Mouse (Mus musculus) limb, embryonic 14.5 days (tissue): Measurements from ENCODE around the gene Map3k20. TPM values are rescaled to one million over a fixed set of nuclear protein-coding genes. Genes with fewer than 3 reads are reported as not detected.

ENCODE experiments used
- ATAC-seq: fragments of 200-750 bp; cut with Nextera tagmentation; 2 replicates; pipeline ENCODE4 v1.8.0; 2017; ENCODE audit warnings: low read depth, moderate number of reproducible peaks, moderate TSS enrichment; ENCODE audit not compliant: low FRiP score
- DNase-seq: peaks from one replicate; pipeline ENCODE4 v3.0.0-alpha.2; 2015; ENCODE audit warnings: low spot score
- H3K27ac ChIP-seq: fragments of 300-500 bp; sonication (generic); replicated peaks from 2 replicates; pipeline ENCODE4 v1.5.1; 2014; ENCODE audit warnings: low read depth, mild to moderate bottlenecking, low read length, moderate library complexity, mixed read lengths
- H3K27me3 ChIP-seq: fragments of 300-500 bp; sonication (generic); 2 replicates; pipeline ENCODE4 v1.6.1; 2014; ENCODE audit warnings: low read length, mixed read lengths; ENCODE audit not compliant: control insufficient read depth, insufficient read depth
- H3K36me3 ChIP-seq: fragments of 300-500 bp; sonication (generic); 2 replicates; pipeline ENCODE4 v1.6.1; 2014; ENCODE audit warnings: mild to moderate bottlenecking, low read length, moderate library complexity, mixed read lengths; ENCODE audit not compliant: control insufficient read depth, insufficient read depth
- H3K4me1 ChIP-seq: fragments of 300-500 bp; sonication (generic); 2 replicates; pipeline ENCODE4 v1.6.1; 2014; ENCODE audit warnings: antibody characterized with exemption, low read length, mixed read lengths; ENCODE audit not compliant: control insufficient read depth, insufficient read depth
- H3K4me2 ChIP-seq: fragments of 300-500 bp; sonication (generic); replicated peaks from 2 replicates; pipeline ENCODE4 v1.6.1; 2014; ENCODE audit warnings: low read depth, mild to moderate bottlenecking, low read length, moderate library complexity; ENCODE audit not compliant: severe bottlenecking
- H3K4me3 ChIP-seq: fragments of 300-500 bp; sonication (generic); replicated peaks from 2 replicates; pipeline ENCODE4 v1.5.1; 2014; ENCODE audit warnings: low read length
- H3K9ac ChIP-seq: fragments of 300-500 bp; sonication (generic); 2 replicates; pipeline ENCODE4 v1.6.1; 2014; ENCODE audit warnings: mild to moderate bottlenecking, low read depth, low read length, moderate library complexity; ENCODE audit not compliant: severe bottlenecking
- H3K9me3 ChIP-seq: fragments of 300-500 bp; sonication (generic); 2 replicates; pipeline ENCODE4 v1.6.1; 2016; ENCODE audit warnings: low read length; ENCODE audit not compliant: control insufficient read depth
- POLR2A ChIP-seq: fragments of 200-500 bp; IDR thresholded peaks from 2 replicates; pipeline ENCODE4 v1.8.0; 2012; ENCODE audit warnings: inconsistent platforms, mild to moderate bottlenecking, moderate library complexity, borderline replicate concordance; ENCODE audit not compliant: insufficient read depth, insufficient read length; ENCODE audit errors: extremely low read depth
- WGBS: fragments of 180-500 bp; shearing (Covaris S2); extraction: QIAGEN DNeasy Blood & Tissue Kit; methylation state at CpG from one replicate; pipeline ENCODE4 v1.1.7; 2014; 5-methylcytosine and 5-hydroxymethylcytosine counted together
- polyA plus RNA-seq, 2 experiments: library from polyadenylated mRNA; depleted of rRNA in 1 of 2; stranded (reverse) in 1 of 2; unstranded in 1 of 2; fragments of >200 nt; fragmentation: Nextera tagmentation in 1 of 2; extraction: Ambion mirVana in 1 of 2; gene quantifications; 2 replicates each; pipeline versions ENCODE4 v1.2.1 to v1.2.3; 2012 to 2014

Map3k20 gene
- polyA plus RNA-seq (2012; rRNA removed) = 13.4 and 14.6 TPM in 2 replicates
- polyA plus RNA-seq (2014; fragmentation: Nextera tagmentation; extraction: Ambion mirVana) = 18.2 and 21.1 TPM in 2 replicates

DNA sequence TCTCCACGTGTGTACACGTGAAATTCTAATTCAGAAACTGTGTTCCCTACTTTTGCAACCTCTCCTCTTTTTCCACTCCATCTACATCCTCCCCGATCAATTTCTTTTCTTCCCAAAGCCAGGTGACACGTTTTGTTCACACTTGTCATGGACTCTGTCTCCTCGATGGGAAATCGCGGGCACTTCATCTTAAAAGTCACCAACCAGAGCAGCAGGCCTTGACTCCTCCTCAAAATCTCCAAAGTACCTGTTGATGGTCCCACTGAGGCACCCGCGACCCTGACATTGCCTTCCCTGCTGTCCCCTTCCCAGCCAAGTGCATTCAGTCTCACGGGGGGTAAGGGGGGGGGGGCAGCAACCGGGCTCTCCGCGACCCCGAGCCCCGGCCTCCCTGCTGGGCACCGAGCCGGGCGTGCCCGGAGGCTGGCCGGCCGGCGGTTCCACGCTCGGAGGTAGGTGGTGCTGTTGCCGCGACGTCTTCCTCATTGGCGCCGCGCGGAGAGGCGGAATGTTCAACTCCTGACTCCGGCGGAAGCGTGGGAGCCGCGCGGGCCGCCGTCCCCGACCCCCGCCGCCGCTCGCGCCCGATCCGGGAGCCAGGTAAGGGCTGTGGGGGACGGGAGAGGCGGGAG is at the start of gene Map3k20:
Gene Map3k20 (plus strand): TSS at position 382 of the 632 bp plus-strand sequence.
- no peaks in the 10 kb centered on the region for H3K9me3 ChIP-seq
- no peak for TF ChIP-seq POLR2A
- H3K9ac ChIP-seq = peak within 1 kb of the TSS; percentile 91
- peak within 1 kb of the TSS; percentile 85 for H3K4me3 ChIP-seq
- DNase-seq (peak; percentile 64), ATAC-seq (peak; percentile 80)
- 0 out of 2 replicates have a peak within 1 kb of the TSS, but pooled peaks have one; percentile 39 for H3K27ac ChIP-seq
- H3K27me3 ChIP-seq = no peaks in the 10 kb centered on the region
- H3K36me3 ChIP-seq = no peaks in the 10 kb centered on the region
- 3% methylated on average over 44 of the region's 50 CpGs for WGBS
- peak within 1 kb of the TSS; percentile 77 for H3K4me2 ChIP-seq
- no peaks in the 10 kb centered on the region for H3K4me1 ChIP-seq

- ATAC-seq (no peak), DNase-seq (no peak)
- no peak for TF ChIP-seq POLR2A
- H3K9ac ChIP-seq = no peak overlapping the region
- H3K27me3 ChIP-seq = no peaks in the 10 kb centered on the region
- H3K4me1 ChIP-seq = peaks cover 51% of the 10 kb centered on the region
- H3K36me3 ChIP-seq = no peaks in the 10 kb centered on the region
- H3K9me3 ChIP-seq = no peaks in the 10 kb centered on the region
- H3K4me2 ChIP-seq = no peak overlapping the region
- H3K27ac ChIP-seq = no peak overlapping the region
- H3K4me3 ChIP-seq = no peak overlapping the region
- WGBS = 32% methylated on average over 2 of the region's 2 CpGs
These were observed 47.0 kb upstream of the Map3k20 start for GRCm38 (mm10) chr2:72238421-72238820.

GRCm38 (mm10) chr2:72238925-72239324 is 46.5 kb upstream of the Map3k20 start:
- no peak for DNase-seq
- Histone ChIP-seq H3K4me3 (no peak overlapping the region), H3K9ac (no peak overlapping the region), H3K4me2 (no peak overlapping the region; the same call in 1 of the 2 replicates), H3K27ac (no peak overlapping the region), H3K36me3 (no peaks in the 10 kb centered on the region), H3K27me3 (no peaks in the 10 kb centered on the region), H3K4me1 (peaks cover 51% of the 10 kb centered on the region), H3K9me3 (no peaks in the 10 kb centered on the region)
- ATAC-seq = no peak
- WGBS = 16% methylated on average over 11 of the region's 11 CpGs
- no peak for TF ChIP-seq POLR2A

DNA sequence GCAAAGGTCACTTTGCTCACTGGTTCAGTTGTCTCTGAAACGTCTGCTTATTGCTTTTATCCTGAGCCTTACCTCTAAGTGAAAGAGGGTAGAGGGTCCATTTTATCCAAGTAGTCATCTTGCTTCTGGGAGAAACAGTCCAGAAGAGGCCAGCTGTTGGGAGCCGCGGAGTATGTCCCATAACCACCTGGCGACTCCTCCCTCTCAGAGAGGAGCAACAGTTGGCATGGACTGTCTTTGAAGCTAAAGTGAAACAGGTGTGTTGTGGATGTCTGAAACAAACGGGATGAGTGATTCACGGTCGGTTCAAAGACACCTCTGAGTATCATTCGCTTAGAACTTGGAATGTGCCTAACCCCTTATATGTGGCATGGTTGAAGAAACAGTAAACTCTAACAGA is 46.0 kb upstream of the Map3k20 start:
- Histone ChIP-seq H3K27ac (peak overlapping the region; percentile 39; the same call in 1 of the 2 replicates), H3K4me2 (no peak overlapping the region), H3K9ac (no peak overlapping the region), H3K4me1 (peaks cover 51% of the 10 kb centered on the region), H3K4me3 (no peak overlapping the region), H3K9me3 (no peaks in the 10 kb centered on the region), H3K27me3 (no peaks in the 10 kb centered on the region), H3K36me3 (no peaks in the 10 kb centered on the region)
- TF ChIP-seq POLR2A = no peak
- WGBS = 57% methylated on average over 8 of the region's 8 CpGs
- ATAC-seq (no peak), DNase-seq (no peak)

GRCm38 (mm10) chr2:72239993-72240392 is 45.4 kb upstream of the Map3k20 start:
- Histone ChIP-seq H3K4me2 (no peak overlapping the region), H3K27me3 (no peaks in the 10 kb centered on the region), H3K4me1 (peaks cover 51% of the 10 kb centered on the region), H3K4me3 (no peak overlapping the region), H3K36me3 (no peaks in the 10 kb centered on the region), H3K9ac (no peak overlapping the region), H3K9me3 (no peaks in the 10 kb centered on the region), H3K27ac (peak overlapping the region; percentile 3; the same call in 1 of the 2 replicates)
- WGBS = 15% methylated on average over 7 of the region's 7 CpGs
- DNase-seq (no peak), ATAC-seq (peak; percentile 67)
- TF ChIP-seq POLR2A = no peak
